ENCODE assay signal across 10 mouse cellular contexts in genomic region chr2:181694581-181694980, GRCm38 (mm10). TPM values are rescaled to one million over a fixed set of nuclear protein-coding genes. Genes with fewer than 3 reads are reported as not detected.
DNase-seq lines count a peak whose midpoint lies in the region; ATAC-seq and TF ChIP-seq lines count a peak whose summit lies in the region.
"Had no signal": no experiment of that assay in that cellular context is flagged by ENCODE, and none has a peak within 500 bp of the region (broad histone marks: within the 10 kb centered on the region; RNA-seq: fewer than 3 reads in every experiment).

No protein-coding gene starts in this region.

- no peak for TF ChIP-seq CTCF in lung, embryonic 14.5 days (IDR thresholded peaks at IDR 0.05; ENCODE audit: low read depth)
- TF ChIP-seq CTCF in lung, adult 2 months (IDR thresholded peaks at IDR 0.05; ENCODE audit: insufficient read depth, low read length) = no peak

- 0 out of 2 replicates have a peak, but pooled peaks cover 4% of the 10 kb centered on the region for H3K27me3 ChIP-seq in lung, embryonic 14.5 days (ENCODE audit: insufficient read depth, low read length)
- H3K27me3 ChIP-seq in forebrain, embryonic 14.5 days (replicated peaks; ENCODE audit: control insufficient read depth, insufficient read depth, low read length) = no peaks in the 10 kb centered on the region
- no peaks in the 10 kb centered on the region for H3K27me3 ChIP-seq in intestine, embryonic 16.5 days (replicated peaks; ENCODE audit: control insufficient read depth, insufficient read depth, low read length)
- H3K27me3 ChIP-seq in stomach, embryonic 14.5 days (ENCODE audit: control insufficient read depth, insufficient read depth, low read length) = 0 out of 2 replicates have a peak, but pooled peaks cover 2% of the 10 kb centered on the region

- H3K36me3 ChIP-seq in lung, embryonic 14.5 days (ENCODE audit: insufficient read depth) = peaks cover 9% of the 10 kb centered on the region; the same call in 1 of the 2 replicates
- peaks cover 5% of the 10 kb centered on the region for H3K36me3 ChIP-seq in forebrain, embryonic 14.5 days (ENCODE audit: control insufficient read depth, insufficient read depth, low read length)
- no peaks in the 10 kb centered on the region for H3K36me3 ChIP-seq in intestine, embryonic 16.5 days (ENCODE audit: control insufficient read depth, insufficient read depth, low read length)
- H3K36me3 ChIP-seq in stomach, embryonic 14.5 days (ENCODE audit: control insufficient read depth, insufficient read depth, low read length) = peaks cover under 1% of the 10 kb centered on the region; the same call in 1 of the 2 replicates

- H3K4me3 ChIP-seq in lung, embryonic 14.5 days (ENCODE audit: low read depth, low read length) = peak overlapping the region; percentile 68
- H3K4me3 ChIP-seq in lung, adult 2 months (replicated peaks; ENCODE audit: extremely low read depth, low read depth, low read length) = no peak overlapping the region
- H3K4me3 ChIP-seq in forebrain, embryonic 14.5 days (ENCODE audit: low read depth, low read length) = no peak overlapping the region
- H3K4me3 ChIP-seq in intestine, embryonic 16.5 days (ENCODE audit: low read length) = no peak overlapping the region
- H3K4me3 ChIP-seq in stomach, embryonic 14.5 days (ENCODE audit: low read depth, low read length) = no peak overlapping the region

- H3K9ac ChIP-seq in lung, embryonic 14.5 days = no peak overlapping the region; the same call in 1 of the 2 replicates
- 0 out of 2 replicates have a peak overlapping the region, but pooled peaks have one; percentile 83 for H3K9ac ChIP-seq in forebrain, embryonic 14.5 days (ENCODE audit: low read length)
- no peak overlapping the region for H3K9ac ChIP-seq in intestine, embryonic 16.5 days (ENCODE audit: low read depth, low read length)
- no peak overlapping the region for H3K9ac ChIP-seq in stomach, embryonic 14.5 days (replicated peaks; ENCODE audit: low read depth, low read length)

- no peak overlapping the region for H3K27ac ChIP-seq in lung, embryonic 14.5 days (ENCODE audit: low read depth)
- no peak overlapping the region for H3K27ac ChIP-seq in forebrain, embryonic 14.5 days (ENCODE audit: low read depth, low read length)
- no peak overlapping the region for H3K27ac ChIP-seq in intestine, embryonic 16.5 days (ENCODE audit: low read length)
- H3K27ac ChIP-seq in stomach, embryonic 14.5 days (ENCODE audit: low read length) = no peak overlapping the region

- WGBS in lung, embryonic 14.5 days = 84% methylated on average over 3 of the region's 3 CpGs
- 94% methylated on average over 3 of the region's 3 CpGs for WGBS in lung, adult 2 months
- 87% methylated on average over 3 of the region's 3 CpGs for WGBS in forebrain, embryonic 14.5 days
- 81% methylated on average over 3 of the region's 3 CpGs for WGBS in intestine, embryonic 16.5 days
- 87% methylated on average over 3 of the region's 3 CpGs for WGBS in stomach, embryonic 14.5 days

- peaks cover 10% of the 10 kb centered on the region; the same call in 1 of the 2 replicates for H3K4me1 ChIP-seq in lung, embryonic 14.5 days (ENCODE audit: insufficient read depth)
- peaks cover 2% of the 10 kb centered on the region; the same call in 1 of the 2 replicates for H3K4me1 ChIP-seq in lung, adult 2 months (ENCODE audit: control insufficient read depth, insufficient read depth, low read length)
- H3K4me1 ChIP-seq in forebrain, embryonic 14.5 days (ENCODE audit: control insufficient read depth, insufficient read depth, low read length) = peaks cover 11% of the 10 kb centered on the region; the same call in 1 of the 2 replicates
- H3K4me1 ChIP-seq in intestine, embryonic 16.5 days (ENCODE audit: control insufficient read depth, insufficient read depth, low read length) = peaks cover 13% of the 10 kb centered on the region
- peaks cover 11% of the 10 kb centered on the region; the same call in 1 of the 2 replicates for H3K4me1 ChIP-seq in stomach, embryonic 14.5 days (ENCODE audit: control insufficient read depth, insufficient read depth, low read length)

- no peaks in the 10 kb centered on the region for H3K9me3 ChIP-seq in lung, embryonic 14.5 days (ENCODE audit: low read depth, low read length)
- H3K9me3 ChIP-seq in forebrain, embryonic 14.5 days (replicated peaks; ENCODE audit: control insufficient read depth, low read length) = no peaks in the 10 kb centered on the region
- no peaks in the 10 kb centered on the region for H3K9me3 ChIP-seq in intestine, embryonic 16.5 days (ENCODE audit: control insufficient read depth, low read length)
- H3K9me3 ChIP-seq in stomach, embryonic 14.5 days (ENCODE audit: control insufficient read depth, low read depth, low read length) = no peaks in the 10 kb centered on the region

- no peak for ATAC-seq in lung, embryonic 14.5 days (ENCODE audit: insufficient read depth)
- no peak for ATAC-seq in forebrain, embryonic 14.5 days
- ATAC-seq in intestine, embryonic 16.5 days = peak; percentile 6; the same call in 1 of the 2 replicates
- no peak for ATAC-seq in stomach, embryonic 14.5 days (ENCODE audit: insufficient number of reproducible peaks, insufficient read depth, low FRiP score, low read depth)
- ATAC-seq in frontal cortex, adult (ENCODE audit: low TSS enrichment) = no peak

- TF ChIP-seq POLR2A in lung, adult 2 months (IDR thresholded peaks at IDR 0.05; ENCODE audit: borderline replicate concordance, extremely low read depth, low read depth, low read length) = no peak

- no peak for DNase-seq in lung, embryonic 14.5 days
- DNase-seq in lung, adult 2 months = no peak
- DNase-seq in forebrain, embryonic 14.5 days (ENCODE audit: low spot score) = no peak
- no peak for DNase-seq in thymus, postnatal 14 days
- DNase-seq: cerebellum, adult 11 months had no signal

- peak overlapping the region; percentile 85 for H3K4me2 ChIP-seq in lung, embryonic 14.5 days
- H3K4me2 ChIP-seq in forebrain, embryonic 14.5 days (ENCODE audit: low read length) = peak overlapping the region; percentile 81; the same call in 1 of the 2 replicates
- no peak overlapping the region; the same call in 1 of the 2 replicates for H3K4me2 ChIP-seq in intestine, embryonic 16.5 days (ENCODE audit: low read depth, low read length)
- H3K4me2 ChIP-seq in stomach, embryonic 14.5 days (replicated peaks; ENCODE audit: low read depth, low read length) = peak overlapping the region; percentile 88; the same call in 1 of the 2 replicates

RNA-seq across cellular contexts. Expression of gene Rgs19, which starts 0.8 kb away (rescaled TPM):
- polyA plus RNA-seq in lung, embryonic 14.5 days (2014; fragmentation: Nextera tagmentation; extraction: Ambion mirVana) = 91.3 and 93.8 TPM in 2 replicates
- 77.2 and 82.8 TPM in 2 replicates for polyA plus RNA-seq in lung, adult 2 months (2012; rRNA removed)
- 60.3 and 63.6 TPM in 2 replicates for polyA plus RNA-seq in forebrain, embryonic 14.5 days (2014; fragmentation: Nextera tagmentation; extraction: Ambion mirVana)
- 36.1 and 39.6 TPM in 2 replicates for polyA plus RNA-seq in intestine, embryonic 16.5 days (2015; fragmentation: Nextera tagmentation; extraction: Ambion mirVana)
- 78.8 and 88.8 TPM in 2 replicates for polyA plus RNA-seq in stomach, embryonic 14.5 days (2014; fragmentation: Nextera tagmentation; extraction: Ambion mirVana)

RNA-seq across cellular contexts. Expression of gene Lkaaear1, which starts 3.7 kb away (rescaled TPM):
- not detected in 2 replicates for polyA plus RNA-seq in lung, embryonic 14.5 days (2014; fragmentation: Nextera tagmentation; extraction: Ambion mirVana)
- polyA plus RNA-seq in lung, adult 2 months (2012; rRNA removed) = not detected in 2 replicates
- polyA plus RNA-seq in forebrain, embryonic 14.5 days (2014; fragmentation: Nextera tagmentation; extraction: Ambion mirVana) = not detected in 2 replicates
- not detected in 2 replicates for polyA plus RNA-seq in intestine, embryonic 16.5 days (2015; fragmentation: Nextera tagmentation; extraction: Ambion mirVana)
- not detected in 2 replicates for polyA plus RNA-seq in stomach, embryonic 14.5 days (2014; fragmentation: Nextera tagmentation; extraction: Ambion mirVana)
- polyA plus RNA-seq: large intestine, adult 2 months; spleen, adult 2 months had no signal

RNA-seq across cellular contexts. Expression of gene Tcea2, which starts 14.5 kb away (rescaled TPM):
- 22.5 and 25.7 TPM in 2 replicates for polyA plus RNA-seq in lung, embryonic 14.5 days (2014; fragmentation: Nextera tagmentation; extraction: Ambion mirVana)
- 9.9 and 15.7 TPM in 2 replicates for polyA plus RNA-seq in lung, adult 2 months (2012; rRNA removed)
- 42.0 and 44.3 TPM in 2 replicates for polyA plus RNA-seq in forebrain, embryonic 14.5 days (2014; fragmentation: Nextera tagmentation; extraction: Ambion mirVana)
- 15.1 and 16.4 TPM in 2 replicates for polyA plus RNA-seq in intestine, embryonic 16.5 days (2015; fragmentation: Nextera tagmentation; extraction: Ambion mirVana)
- polyA plus RNA-seq in stomach, embryonic 14.5 days (2014; fragmentation: Nextera tagmentation; extraction: Ambion mirVana) = 35.3 and 36.7 TPM in 2 replicates

RNA-seq across cellular contexts. Expression of gene Oprl1, which starts 20.2 kb away (rescaled TPM):
- 0.89 and 1.8 TPM in 2 replicates for polyA plus RNA-seq in lung, embryonic 14.5 days (2014; fragmentation: Nextera tagmentation; extraction: Ambion mirVana)
- polyA plus RNA-seq in lung, adult 2 months (2012; rRNA removed) = 0.06 and 0.09 TPM in 2 replicates
- 66.8 and 67.5 TPM in 2 replicates for polyA plus RNA-seq in forebrain, embryonic 14.5 days (2014; fragmentation: Nextera tagmentation; extraction: Ambion mirVana)
- 1.2 and 1.7 TPM in 2 replicates for polyA plus RNA-seq in intestine, embryonic 16.5 days (2015; fragmentation: Nextera tagmentation; extraction: Ambion mirVana)
- polyA plus RNA-seq in stomach, embryonic 14.5 days (2014; fragmentation: Nextera tagmentation; extraction: Ambion mirVana) = 3.0 and 3.2 TPM in 2 replicates

RNA-seq across cellular contexts. Expression of gene Sox18, which starts 23.1 kb away (rescaled TPM):
- polyA plus RNA-seq in lung, embryonic 14.5 days (2014; fragmentation: Nextera tagmentation; extraction: Ambion mirVana) = 55.4 and 64.7 TPM in 2 replicates
- polyA plus RNA-seq in lung, adult 2 months (2012; rRNA removed) = 393 and 460 TPM in 2 replicates
- 12.5 and 15.1 TPM in 2 replicates for polyA plus RNA-seq in forebrain, embryonic 14.5 days (2014; fragmentation: Nextera tagmentation; extraction: Ambion mirVana)
- 28.9 and 30.1 TPM in 2 replicates for polyA plus RNA-seq in intestine, embryonic 16.5 days (2015; fragmentation: Nextera tagmentation; extraction: Ambion mirVana)
- 25.9 and 28.4 TPM in 2 replicates for polyA plus RNA-seq in stomach, embryonic 14.5 days (2014; fragmentation: Nextera tagmentation; extraction: Ambion mirVana)
